Mouse (Mus musculus) mouse trophoblast stem cell (cell line): ENCODE data around the gene Olfr1513.
"Not testable (repeated sequence)": the region's sequence is repeated elsewhere in the genome, so short reads cannot be mapped to it uniquely, and the experiment has no call there.

ENCODE experiments used
- in situ Hi-C, 2 experiments: fragments of 300-500 bp; cut with MseI, MboI; formaldehyde crosslinking; loops; 2 replicates in 1 of 2; 3 replicates in 1 of 2; pipeline ENCODE4 v1.15.1; 2025

Olfr1513 gene

DNA sequence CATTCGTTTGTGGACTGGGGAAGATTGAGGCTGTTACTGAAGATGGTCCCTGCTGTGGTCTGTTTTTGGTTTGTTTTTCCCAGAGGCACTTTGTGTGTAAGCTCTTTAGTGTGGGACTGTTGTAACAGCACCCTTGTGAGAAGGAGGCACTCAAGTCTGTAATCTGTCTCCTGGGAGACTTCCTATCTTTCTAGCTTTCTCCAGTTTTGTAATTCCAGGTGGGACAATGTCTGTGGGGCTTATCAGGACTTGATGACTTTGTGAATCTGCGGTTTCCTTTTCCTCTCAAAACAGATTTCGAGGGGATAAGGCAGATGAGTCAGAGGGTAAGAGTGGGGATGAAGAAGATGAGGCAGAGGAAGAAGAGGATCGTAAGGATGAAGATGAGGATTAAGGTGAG is at the start of gene Olfr1513:
Gene Olfr1513 (minus strand): TSS at position 101 of the 400 bp plus-strand sequence.
- in situ Hi-C loops, result no loop called here

GRCm38 (mm10) chr14:52397279-52397678 is 41.1 kb upstream of the Olfr1513 start, which contains the start of gene Olfr1511:
TSS of gene Olfr1511 (minus strand) at chr14:52397379.
- in situ Hi-C loops, result no loop called here

DNA sequence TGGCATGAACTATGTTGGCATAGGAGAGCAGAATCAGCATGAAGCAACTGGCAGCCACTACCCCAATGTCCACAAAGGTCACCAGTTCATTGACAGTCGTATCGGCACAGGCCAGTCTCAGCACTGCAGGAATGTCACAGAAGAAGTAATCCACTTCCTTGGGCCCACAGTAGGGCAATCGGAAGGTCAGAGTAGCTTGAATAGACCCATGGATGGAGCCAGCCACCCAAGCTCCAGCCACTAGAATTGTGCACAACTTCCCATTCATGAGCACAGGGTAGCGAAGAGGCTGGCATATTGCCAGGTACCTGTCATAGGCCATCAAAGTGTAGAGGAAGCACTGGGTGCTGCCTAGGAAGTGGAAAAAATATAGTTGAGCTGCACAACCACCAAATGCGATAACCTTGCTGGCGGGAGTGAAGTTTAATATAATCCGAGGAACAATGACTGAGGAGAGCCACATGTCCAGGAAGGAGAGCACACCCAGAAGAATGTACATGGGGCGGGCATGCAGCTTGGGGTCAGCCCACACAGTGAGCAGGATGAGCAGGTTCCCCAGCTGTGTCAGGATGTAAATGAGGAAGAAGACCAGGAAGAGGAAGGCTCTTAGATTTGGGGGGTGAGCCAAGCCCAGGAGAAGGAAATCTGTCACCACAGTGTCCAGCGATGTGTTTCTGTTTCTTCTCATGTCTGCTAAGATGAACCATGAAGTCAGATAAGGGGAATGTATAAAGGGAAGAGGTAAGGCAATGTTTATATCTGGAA is 34.1 kb upstream of the Olfr1513 start:
- in situ Hi-C loops, result not testable (repeated sequence)

- in situ Hi-C loops, result no loop called here
These were observed 22.9 kb upstream of the Olfr1513 start, which contains the start of gene Olfr1512 for GRCm38 (mm10) chr14:52379068-52379467. TSS of gene Olfr1512 (minus strand) at chr14:52379168.

DNA sequence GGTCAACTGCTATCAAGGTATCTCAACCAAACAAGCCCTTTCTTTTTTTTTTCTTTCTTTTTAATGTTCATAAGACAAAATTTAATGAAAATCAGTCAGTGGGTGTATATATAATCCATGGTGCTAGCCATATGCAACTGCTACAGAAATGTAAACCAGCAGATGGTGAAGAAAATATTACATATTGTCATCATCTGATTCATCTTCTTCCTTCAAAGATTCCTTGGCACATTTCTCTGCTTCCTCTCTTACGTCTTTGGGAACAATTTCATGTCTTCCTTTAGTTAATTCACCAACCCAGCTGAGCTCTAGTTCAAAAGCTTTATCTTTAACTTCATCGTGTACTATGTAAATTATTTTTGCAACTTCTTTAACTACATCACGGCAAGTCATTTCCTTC is 12.5 kb upstream of the Olfr1513 start:
- in situ Hi-C loops, result no loop called here

GRCm38 (mm10) chr14:52339512-52339852 is 16.7 kb downstream of the Olfr1513 start:
- in situ Hi-C loops, result no loop called here

DNA sequence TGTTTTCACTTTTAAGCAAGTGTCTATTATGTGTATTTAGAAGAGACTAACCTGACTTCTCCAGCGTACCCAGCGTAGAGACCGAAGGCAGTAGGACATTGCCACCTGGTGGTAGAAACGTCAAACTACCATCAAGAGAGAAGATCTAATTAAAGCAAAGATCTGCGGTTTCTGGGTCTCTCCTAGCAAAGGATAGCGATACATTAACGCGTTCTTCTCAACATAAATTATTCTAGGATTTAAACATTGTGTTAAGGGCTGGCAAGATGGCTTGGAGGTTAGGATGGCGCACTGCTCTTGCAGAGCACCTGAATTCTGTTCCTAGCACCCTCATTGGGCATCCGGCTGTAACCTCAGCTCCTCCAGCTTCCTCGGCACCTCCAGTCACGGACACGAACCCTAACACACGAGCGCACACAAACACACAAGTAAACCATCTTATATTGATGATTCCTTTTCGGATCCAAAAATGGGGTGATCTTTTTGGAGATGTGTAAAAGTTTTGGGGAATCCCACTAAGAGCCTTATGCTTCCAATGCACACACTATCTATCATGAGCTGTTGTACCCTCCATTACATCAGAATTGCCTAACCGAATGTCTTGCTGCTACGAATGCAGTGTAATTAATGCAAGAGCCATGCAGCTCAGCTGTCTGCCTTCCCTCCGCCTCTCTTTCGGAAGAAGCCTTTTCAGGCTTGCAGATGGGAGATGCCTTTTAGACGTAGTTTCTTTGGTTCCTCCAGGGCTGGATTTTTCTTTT is 17.3 kb downstream of the Olfr1513 start:
- in situ Hi-C loops, result no loop called here

DNA sequence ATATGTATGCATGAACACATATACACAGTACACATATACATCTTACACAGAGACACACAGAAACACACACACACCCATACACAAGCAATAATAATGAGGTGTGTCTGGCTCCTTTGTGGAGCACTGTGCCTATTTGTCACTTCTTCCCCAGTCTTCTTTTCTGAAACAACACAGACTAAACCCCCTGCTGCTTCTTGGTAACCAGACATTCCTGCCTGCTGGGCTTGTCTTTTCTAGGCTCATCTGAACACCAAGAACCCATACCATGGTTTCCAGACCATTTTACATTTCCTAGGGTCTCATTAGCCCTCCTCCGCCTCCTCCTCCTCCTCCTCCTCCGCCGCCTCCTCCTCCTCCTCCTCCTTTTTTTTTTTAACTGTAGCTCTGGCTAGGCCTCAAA is 24.0 kb downstream of the Olfr1513 start:
- in situ Hi-C loops, result no loop called here

- in situ Hi-C loops, result no loop called here
These were observed 25.0 kb downstream of the Olfr1513 start for GRCm38 (mm10) chr14:52331069-52331750.

- in situ Hi-C loops, result no loop called here
These were observed 28.0 kb downstream of the Olfr1513 start, which contains the start of gene Sall2 for GRCm38 (mm10) chr14:52327910-52328812. TSS of gene Sall2 (minus strand) at chr14:52328762.

DNA sequence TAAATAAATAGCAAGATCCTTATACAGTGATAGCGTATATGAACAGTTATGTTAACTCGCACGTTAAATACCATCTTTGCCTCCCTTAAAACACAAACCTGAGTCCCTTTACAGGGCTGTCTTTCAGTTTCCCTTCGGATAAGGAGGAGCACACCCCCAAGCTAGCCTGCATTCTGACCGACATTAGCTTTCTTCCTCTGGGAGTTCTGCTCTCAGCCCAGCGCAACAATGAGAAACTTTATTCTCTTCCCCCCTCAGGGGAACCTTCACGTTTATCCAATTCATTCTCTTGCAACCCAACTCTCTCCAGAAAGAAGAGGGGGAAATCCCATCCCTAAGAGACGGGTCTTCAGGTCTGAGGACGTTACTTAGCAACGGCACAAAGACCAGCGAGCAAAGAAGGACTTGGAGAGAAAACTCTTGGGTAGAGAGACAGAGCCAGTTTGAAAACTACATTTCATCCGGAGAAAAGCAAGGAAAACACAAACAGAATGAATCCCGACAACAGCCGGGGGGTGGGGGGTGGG is 28.8 kb downstream of the Olfr1513 start:
- in situ Hi-C loops, result no loop called here

DNA sequence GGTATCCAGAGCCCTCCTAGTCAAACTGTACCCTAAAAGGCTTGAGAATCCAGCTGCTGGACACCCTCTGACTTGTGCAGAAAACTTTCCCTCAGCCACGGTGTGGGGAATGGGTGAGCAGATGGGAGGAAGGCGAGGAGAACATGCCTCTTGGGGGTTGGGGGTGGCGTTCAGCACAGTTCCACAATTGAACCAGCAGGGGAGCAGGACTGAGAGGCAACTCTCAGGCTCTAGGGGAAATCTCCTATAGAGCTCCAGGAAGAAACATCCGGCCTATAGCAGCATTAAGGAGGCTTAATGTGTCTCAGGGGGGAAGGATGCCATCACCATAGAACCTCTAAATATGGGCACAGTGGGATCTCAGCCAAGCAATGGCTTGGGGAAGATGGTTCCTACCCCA is 30.3 kb downstream of the Olfr1513 start:
- in situ Hi-C loops, result no loop called here

GRCm38 (mm10) chr14:52319361-52319760 is 36.8 kb downstream of the Olfr1513 start:
- in situ Hi-C loops, result no loop called here

GRCm38 (mm10) chr14:52316441-52317225 is 39.6 kb downstream of the Olfr1513 start:
- in situ Hi-C loops, result no loop called here

DNA sequence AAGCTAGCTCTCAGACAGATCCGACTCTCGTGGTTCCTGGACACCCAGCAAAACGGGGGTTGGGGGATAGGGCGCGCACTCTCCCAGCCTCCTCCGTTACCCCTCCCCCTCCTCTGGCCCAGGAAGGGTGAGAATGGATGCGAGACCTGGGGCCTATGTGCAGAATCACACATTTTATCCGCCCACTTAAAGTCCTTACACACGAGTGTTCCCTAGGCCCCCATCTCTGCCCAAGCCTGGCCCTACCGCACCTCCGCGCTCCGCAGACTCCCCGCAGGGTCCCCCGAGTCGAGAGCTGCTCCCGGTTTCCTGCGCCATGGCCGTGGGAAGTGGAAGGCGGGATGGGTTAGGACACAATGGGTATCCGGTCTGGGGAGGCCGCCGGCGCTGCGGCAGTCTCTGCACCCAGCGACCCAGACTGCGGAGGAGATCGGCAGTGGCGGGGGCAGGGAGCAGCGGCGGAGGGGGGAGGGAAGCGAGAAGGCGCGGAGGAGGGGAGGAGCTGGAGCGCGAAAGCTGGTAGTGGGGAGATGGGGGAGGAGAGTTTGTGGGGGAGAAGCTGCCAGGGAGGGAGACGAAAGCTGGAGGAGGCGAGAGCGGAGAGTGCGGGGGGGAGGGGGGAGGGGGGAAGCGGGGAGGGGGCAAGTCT is 40.3 kb downstream of the Olfr1513 start:
- in situ Hi-C loops, result no loop called here

- in situ Hi-C loops, result no loop called here
These were observed 40.9 kb downstream of the Olfr1513 start for GRCm38 (mm10) chr14:52315283-52315780.

GRCm38 (mm10) chr14:52314808-52315150 is 41.4 kb downstream of the Olfr1513 start:
- in situ Hi-C loops, result no loop called here

DNA sequence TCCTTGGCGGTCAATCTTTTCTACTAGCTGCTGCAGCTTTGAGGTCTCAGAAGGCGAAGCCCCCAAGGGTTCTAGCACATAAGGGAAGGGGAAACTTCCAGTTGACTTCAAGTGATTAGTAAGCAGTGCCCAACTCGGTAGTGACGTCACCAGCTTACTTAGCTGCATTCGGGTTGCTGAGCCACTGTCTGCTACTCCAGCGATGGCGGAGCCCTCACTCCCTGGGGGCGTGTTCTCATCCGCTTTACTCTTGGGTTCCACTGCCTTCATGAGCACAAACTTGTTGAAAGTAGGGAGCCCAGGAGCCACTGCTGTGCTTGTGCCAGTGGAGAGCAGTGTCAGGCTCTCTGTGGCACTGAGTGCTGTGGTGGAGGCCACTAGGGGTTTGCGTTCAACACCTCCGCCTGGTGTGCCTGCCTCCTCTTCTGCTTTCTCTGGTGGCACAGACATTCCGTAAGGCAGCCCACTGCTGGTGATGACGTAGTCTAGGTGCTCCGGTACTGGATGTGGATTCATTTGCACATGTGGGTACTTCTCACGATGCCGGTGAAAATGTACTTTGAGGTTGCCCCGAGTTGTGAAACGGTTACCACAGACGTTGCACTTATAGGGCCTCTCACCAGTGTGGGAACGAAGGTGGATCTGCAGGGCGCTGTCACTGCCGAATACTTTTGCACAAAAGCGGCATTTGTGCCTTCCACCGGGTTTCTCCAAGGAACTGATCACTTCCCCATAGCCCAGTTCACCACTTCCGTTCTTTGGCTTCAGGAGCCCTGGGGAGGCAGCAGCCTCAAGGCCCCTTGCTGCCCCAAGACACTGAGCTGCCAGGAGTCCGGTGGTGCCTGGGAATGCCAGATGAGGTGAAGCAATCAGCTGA is 42.0 kb downstream of the Olfr1513 start:
- in situ Hi-C loops, result no loop called here

DNA sequence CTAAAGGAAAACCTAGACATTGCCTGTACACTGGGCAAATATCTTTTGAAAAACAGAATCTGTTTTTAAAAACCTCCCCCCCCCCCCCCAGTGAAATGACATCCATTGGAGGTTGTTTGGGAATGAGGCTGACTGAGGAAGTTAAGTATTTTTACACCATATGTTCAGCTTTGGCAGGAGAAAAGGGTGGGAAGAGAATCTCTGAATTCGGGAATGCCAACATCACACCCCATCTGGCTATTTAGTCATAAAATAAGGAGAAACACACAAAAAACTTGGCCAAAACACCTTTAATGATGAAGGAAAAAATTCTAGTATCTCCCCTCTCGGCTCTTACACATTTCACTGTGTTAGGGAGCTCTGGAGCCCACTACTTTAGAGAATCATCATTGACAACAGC is 45.3 kb downstream of the Olfr1513 start:
- in situ Hi-C loops, result no loop called here
